Mouse (Mus musculus) heart, adult 10 weeks (tissue): ENCODE measurements around the gene Cd79a. TPM values are rescaled to one million over a fixed set of nuclear protein-coding genes. Genes with fewer than 3 reads are reported as not detected.

Source experiments
- polyA plus RNA-seq: library from polyadenylated mRNA; stranded (reverse); fragments of 350-450 nt; fragmentation: Illumina TruSeq; extraction: RNeasy Lipid Tissue Mini Kit (QIAGEN cat#74804); gene quantifications from one replicate; pipeline ENCODE4 v1.2.3, GENCODE M21; 2014; ENCODE audit warnings: low read depth, low replicate concordance

Gene Cd79a
- polyA plus RNA-seq: 0.84 TPM

DNA sequence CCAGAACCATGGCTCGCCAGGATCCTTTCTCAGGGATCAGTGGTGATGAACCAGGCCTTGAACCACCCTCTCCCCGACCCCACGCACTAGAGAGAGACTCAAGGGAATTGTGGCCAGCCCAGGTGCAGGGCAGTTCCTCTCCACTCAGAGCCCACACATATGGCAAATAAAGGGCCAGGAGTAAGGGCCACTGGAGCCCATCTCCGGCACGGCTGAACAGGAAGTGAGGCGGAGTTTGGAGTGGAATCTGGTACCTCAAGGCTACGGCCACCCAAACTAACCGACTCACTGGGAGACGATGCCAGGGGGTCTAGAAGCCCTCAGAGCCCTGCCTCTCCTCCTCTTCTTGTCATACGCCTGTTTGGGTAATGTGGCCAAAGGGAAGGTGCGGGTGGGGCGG lies at the start of gene Cd79a:
Gene Cd79a, plus strand, starts transcription at position 158 of the 400 bp plus-strand sequence.

DNA sequence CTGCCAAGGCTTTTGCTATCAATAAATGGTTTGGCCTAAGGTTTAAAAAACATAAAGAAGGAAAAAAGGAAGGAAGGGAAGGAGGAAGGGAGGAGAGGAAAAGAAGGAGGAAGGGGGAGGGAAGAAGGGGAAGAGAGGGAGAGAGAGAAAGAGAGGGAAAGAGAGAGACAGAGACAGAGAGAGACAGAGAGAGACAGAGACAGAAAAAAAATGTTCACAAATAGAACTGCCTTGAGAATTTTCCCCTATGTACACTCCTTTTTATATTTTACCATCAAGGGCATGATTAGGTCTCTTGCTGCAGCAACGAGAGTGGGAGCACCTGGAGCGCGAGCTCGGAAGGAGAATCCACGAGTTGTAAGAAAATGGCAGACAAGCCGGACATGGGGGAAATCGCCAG lies 35.3 kb upstream of the Cd79a start, which contains the start of gene Gm9844:
Gene Gm9844, plus strand, starts transcription at position 301 of the 400 bp plus-strand sequence.

DNA sequence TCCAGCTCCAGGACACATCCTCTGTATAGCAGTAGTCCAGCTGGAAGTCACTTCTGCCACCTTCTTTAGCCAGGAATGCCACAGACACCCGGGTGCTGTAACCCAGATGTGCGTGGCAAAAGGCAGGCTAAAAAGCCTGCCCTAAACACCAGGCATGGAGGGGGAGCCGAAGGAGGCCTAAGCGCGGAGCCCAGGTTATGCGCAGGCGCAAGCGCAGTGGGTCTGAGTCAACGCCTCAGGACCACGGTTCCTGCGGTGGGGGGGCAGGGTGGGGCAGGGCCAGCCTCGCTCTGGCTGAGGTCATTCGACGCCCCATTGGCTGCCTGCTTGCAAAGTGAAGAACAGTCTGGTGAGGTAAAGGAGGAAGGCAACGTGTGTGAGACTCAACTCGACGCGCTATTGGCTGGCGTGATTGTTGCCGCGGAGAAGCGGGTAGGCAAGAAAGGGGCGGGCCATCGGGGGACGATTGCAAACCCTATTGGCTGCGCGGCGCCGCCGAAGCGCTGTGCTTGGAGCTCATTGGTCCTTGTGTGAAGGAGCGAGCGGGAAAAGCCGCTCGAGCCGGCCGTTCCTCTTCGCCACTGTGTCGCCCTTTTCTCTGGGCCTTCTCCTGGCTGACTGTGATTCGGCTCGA lies 27.5 kb upstream of the Cd79a start, which contains the start of the genes Lypd4 and Dmrtc2:
Gene Lypd4, minus strand, starts transcription at position 410 of the 634 bp plus-strand sequence.
Gene Dmrtc2, plus strand, starts transcription at position 526 of the 634 bp plus-strand sequence.

DNA sequence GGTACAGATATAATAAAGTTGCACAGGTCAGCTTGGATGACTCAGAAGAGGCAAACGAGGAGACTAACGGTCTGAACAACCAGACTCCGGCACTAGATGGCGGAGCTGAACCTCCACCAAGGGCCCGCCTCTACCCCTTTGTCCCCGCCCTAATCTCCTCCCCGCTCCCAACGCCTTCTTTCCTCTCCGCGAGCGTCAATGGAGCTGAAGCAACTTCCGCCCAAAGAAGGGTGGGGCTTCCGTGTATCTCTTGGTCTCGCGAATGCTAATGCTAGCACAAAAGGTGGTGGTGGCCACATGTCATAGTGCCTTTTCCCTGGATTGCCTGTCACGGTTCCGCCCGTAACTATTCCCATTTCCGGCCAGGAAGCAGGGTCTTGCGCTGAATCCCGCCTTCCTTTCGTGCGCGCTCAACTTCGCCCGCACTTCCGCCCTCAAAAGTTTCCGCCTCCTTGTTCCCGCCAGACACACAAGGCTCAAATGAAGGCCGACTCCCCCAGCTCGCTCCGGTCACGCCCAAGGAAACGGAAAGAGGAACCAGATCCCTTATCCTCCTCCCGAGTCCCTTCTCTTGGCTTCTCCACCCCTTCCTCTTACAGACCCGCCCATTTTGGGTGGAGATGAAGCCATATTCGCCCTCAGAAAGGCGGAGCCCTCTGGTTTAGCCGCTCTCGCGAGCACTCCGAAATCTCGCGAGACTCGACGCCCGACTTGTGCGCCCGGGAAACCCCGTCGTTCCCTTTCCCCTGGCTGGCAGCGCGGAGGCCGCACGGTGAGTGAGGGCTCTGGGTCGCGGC lies 13.1 kb upstream of the Cd79a start, which contains the start of gene Rps19:
Gene Rps19, plus strand, starts transcription at position 476 of the 797 bp plus-strand sequence.

DNA sequence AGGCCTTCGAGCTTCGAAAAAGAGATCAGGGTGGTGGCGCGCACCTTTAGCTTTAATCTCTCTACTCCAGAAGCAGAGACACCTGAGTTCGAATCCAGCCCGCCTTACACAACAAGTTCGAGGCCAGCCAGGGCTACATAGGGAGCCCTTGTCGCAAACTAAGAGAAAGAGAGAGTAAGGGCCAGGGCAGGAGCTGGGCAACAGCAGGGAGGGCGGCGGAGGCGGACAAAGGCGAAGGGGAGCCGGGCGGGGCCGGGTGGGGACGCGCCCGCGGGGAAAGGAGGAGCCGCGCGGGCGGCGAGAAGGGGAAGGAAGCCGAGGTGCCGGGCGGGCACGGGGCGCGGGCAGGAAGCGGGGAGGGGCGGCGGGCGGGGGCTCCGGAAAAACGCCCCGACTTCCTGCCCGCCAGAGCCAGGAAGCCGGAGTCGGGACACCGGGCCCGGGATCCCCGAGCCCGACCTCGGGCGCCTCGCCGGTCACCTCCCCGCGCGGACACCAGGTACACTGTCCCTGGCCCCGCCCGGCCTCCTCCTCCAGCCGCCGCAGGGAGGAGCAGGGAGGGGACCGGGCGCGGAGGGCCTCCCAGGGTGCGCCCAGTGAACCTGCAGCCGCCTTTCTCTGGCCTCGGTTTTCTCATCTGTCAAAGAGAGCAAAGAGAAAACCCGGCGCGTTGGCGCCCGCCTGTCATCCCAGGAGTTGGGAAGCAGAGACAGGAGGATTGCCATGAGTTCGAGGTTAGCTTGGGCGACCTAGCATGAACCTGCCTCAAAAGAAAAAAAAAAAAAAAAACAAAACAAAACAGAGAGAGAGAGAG lies 5.7 kb downstream of the Cd79a start, which contains the start of gene Arhgef1:
Gene Arhgef1, plus strand, starts transcription at position 283 of the 814 bp plus-strand sequence.

DNA sequence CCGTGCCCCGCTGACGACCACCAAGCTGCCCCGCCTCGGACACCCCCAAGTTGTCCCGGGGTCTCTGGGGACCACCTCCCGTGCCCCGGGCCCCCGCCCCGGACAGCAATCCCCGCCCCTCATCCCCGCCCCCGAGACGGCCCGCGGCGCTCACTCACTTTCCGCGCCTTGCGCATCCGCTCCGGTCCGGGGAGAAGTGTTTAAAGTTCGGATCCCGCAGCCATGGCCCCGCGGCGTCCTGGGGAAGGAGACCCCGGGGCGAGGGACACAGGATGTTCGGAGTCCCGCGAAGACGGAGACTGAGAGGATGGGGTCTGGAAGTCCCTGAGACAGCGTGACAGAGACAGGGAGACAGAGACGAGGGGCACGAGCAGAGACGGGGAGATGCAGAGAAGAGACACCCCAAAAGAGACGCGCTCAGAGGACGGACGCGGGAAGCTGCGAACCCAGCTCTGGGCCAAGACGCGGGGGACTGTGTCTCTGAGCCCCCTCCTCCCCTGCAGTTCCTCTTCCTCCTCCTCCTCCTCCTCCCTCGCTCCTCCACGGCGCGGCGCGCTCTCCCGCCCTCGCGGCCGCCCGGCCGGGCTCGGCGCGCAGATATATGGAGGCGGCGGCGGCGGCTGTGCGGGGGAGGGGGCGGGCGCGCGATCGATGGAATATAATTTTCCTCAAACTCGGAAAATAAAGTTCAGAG lies 47.2 kb downstream of the Cd79a start, which contains the start of gene Gm4881:
Gene Gm4881, minus strand, starts transcription at position 238 of the 694 bp plus-strand sequence.

Other genes starting within 250 kb of the Cd79a start
- not detected for gene Tex101, start 220.7 kb upstream of the Cd79a start, polyA plus RNA-seq
- gene BC049730, start 188.1 kb upstream of the Cd79a start, polyA plus RNA-seq: not detected
- not detected for gene Gm4763, start 170.5 kb upstream of the Cd79a start, polyA plus RNA-seq
- not detected for gene Cd177, start 137.1 kb upstream of the Cd79a start, polyA plus RNA-seq
- gene Ceacam10, start 120.2 kb upstream of the Cd79a start, polyA plus RNA-seq: not detected
- 1.5 TPM for gene Gm9844, start 35.2 kb upstream of the Cd79a start, polyA plus RNA-seq
- gene Lypd4, start 27.4 kb upstream of the Cd79a start, polyA plus RNA-seq: not detected
- not detected for gene Dmrtc2, start 27.3 kb upstream of the Cd79a start, polyA plus RNA-seq
- 531 TPM for gene Rps19, start 13.0 kb upstream of the Cd79a start, polyA plus RNA-seq
- gene Arhgef1, start 5.5 kb downstream of the Cd79a start, polyA plus RNA-seq: 60.8 TPM
- not detected for gene Gm4881, start 47.1 kb downstream of the Cd79a start, polyA plus RNA-seq
- gene Rabac1, start 75.4 kb downstream of the Cd79a start, polyA plus RNA-seq: 283 TPM
- gene Atp1a3, start 108.6 kb downstream of the Cd79a start, polyA plus RNA-seq: 0.39 TPM
- 5.2 TPM for gene Grik5, start 175.0 kb downstream of the Cd79a start, polyA plus RNA-seq
- 6.4 TPM for gene Zfp574, start 175.2 kb downstream of the Cd79a start, polyA plus RNA-seq